Mouse (Mus musculus): ENCODE data around the gene Stim1.

DNA sequence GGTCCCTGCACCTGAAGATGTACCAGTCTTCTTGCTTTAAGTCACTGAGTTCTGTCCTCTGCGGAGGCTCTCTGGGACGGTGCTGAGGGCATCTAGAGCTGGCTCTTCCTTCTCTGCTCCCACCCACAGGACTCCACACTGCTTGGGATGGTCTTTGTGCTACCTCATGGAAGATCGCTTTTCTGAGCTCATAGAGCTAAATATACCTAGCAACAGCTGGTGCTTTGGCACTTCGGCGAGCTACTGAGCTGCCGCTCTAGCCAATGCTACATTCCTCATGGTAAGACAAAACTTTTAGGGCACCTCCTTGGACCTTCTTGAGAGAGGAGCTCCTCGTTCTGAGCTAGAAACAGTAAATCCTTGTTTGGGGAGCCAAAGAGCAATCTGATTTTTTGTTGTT lies 115.6 kb downstream of the Stim1 start:
- TF ChIP-seq CTCF (IDR thresholded peaks at IDR 0.05; ENCODE audit: insufficient read depth, low read depth, low read length) (no peak), POLR2A (IDR thresholded peaks at IDR 0.05; ENCODE audit: insufficient read depth, low read depth, low read length) (no peak)

Data from olfactory bulb, adult 2 months (tissue).